Mouse (Mus musculus): ENCODE results near the gene H2al1o.
"Not testable (repeated sequence)": the region's sequence is repeated elsewhere in the genome, so short reads cannot be mapped to it uniquely, and the experiment has no call there.

The H2al1o gene

GRCm38 (mm10) chrX:9572309-9572708, at the start of gene H2al1o:
Gene H2al1o, minus strand, starts transcription at chrX:9572409.
- DNase-seq (ENCODE audit: low read depth, low spot score): not testable (repeated sequence)

GRCm38 (mm10) chrX:9598036-9598435, 25.8 kb upstream of the H2al1o start:
- DNase-seq (ENCODE audit: low read depth, low spot score): not testable (repeated sequence)

GRCm38 (mm10) chrX:9536881-9537280, 35.3 kb downstream of the H2al1o start:
- no peak for DNase-seq (ENCODE audit: low read depth, low spot score)

All from 3T3-L1 (cell line).